Mouse (Mus musculus) hindbrain, embryonic 13.5 days (tissue): ENCODE results near the gene Ccdc81. TPM values are rescaled to one million over a fixed set of nuclear protein-coding genes. Genes with fewer than 3 reads are reported as not detected.

Experiments used
- ATAC-seq: fragments of 200-750 bp; cut with Nextera tagmentation; 2 replicates; pipeline ENCODE4 v1.8.0; 2017; ENCODE audit warnings: moderate TSS enrichment; ENCODE audit not compliant: low FRiP score
- H3K27ac ChIP-seq: fragments of 300-500 bp; sonication (generic); 2 replicates; pipeline ENCODE4 v1.5.1; 2015; ENCODE audit warnings: inconsistent platforms, mild to moderate bottlenecking, moderate library complexity
- H3K27me3 ChIP-seq: fragments of 300-500 bp; sonication (generic); 2 replicates; pipeline ENCODE4 v1.6.1; 2015; ENCODE audit warnings: mild to moderate bottlenecking, inconsistent platforms
- H3K36me3 ChIP-seq: fragments of 300-500 bp; sonication (generic); 2 replicates; pipeline ENCODE4 v1.6.1; 2015; ENCODE audit warnings: mild to moderate bottlenecking, inconsistent platforms
- H3K4me1 ChIP-seq: fragments of 300-500 bp; sonication (generic); replicated peaks from 2 replicates; pipeline ENCODE4 v1.6.1; 2015; ENCODE audit warnings: inconsistent platforms
- H3K4me2 ChIP-seq: fragments of 300-500 bp; sonication (generic); 2 replicates; pipeline ENCODE4 v1.6.1; 2015; ENCODE audit warnings: inconsistent platforms, mild to moderate bottlenecking, moderate library complexity
- H3K4me3 ChIP-seq: fragments of 300-500 bp; sonication (generic); 2 replicates; pipeline ENCODE4 v1.5.1; 2015; ENCODE audit warnings: mild to moderate bottlenecking, inconsistent platforms
- H3K9ac ChIP-seq: fragments of 300-500 bp; sonication (generic); 2 replicates; pipeline ENCODE4 v1.6.1; 2015; ENCODE audit warnings: mild to moderate bottlenecking, inconsistent platforms
- H3K9me3 ChIP-seq: fragments of 300-500 bp; sonication (generic); 2 replicates; pipeline ENCODE4 v1.6.1; 2016; ENCODE audit warnings: inconsistent platforms
- WGBS: fragments of 180-500 bp; shearing (Covaris S2); methylation state at CpG from one replicate; pipeline ENCODE4 v1.1.7; 2015; 5-methylcytosine and 5-hydroxymethylcytosine counted together
- polyA plus RNA-seq: library from polyadenylated mRNA; unstranded; fragments of >200 nt; fragmentation: Nextera tagmentation; extraction: Ambion mirVana; gene quantifications from 2 replicates; pipeline ENCODE4 v1.2.1, GENCODE M21; 2015

Ccdc81 gene
- polyA plus RNA-seq, 1 experiment from 2014 or later: 1.1 TPM

GRCm38 (mm10) chr7:89833521-89833920 is 69.9 kb downstream of the Ccdc81 start:
- Histone ChIP-seq H3K4me3 (no peak overlapping the region), H3K9ac (no peak overlapping the region), H3K36me3 (no peaks in the 10 kb centered on the region), H3K27me3 (no peaks in the 10 kb centered on the region), H3K27ac (no peak overlapping the region), H3K4me1 (no peaks in the 10 kb centered on the region; the same call in 1 of the 2 replicates), H3K4me2 (no peak overlapping the region), H3K9me3 (no peaks in the 10 kb centered on the region)
- WGBS: 93% methylated on average over 8 of the region's 8 CpGs
- no peak for ATAC-seq

GRCm38 (mm10) chr7:89829201-89829600 is 74.2 kb downstream of the Ccdc81 start:
- ATAC-seq: no peak; the same call in 1 of the 2 replicates
- Histone ChIP-seq H3K9ac (no peak overlapping the region), H3K27ac (no peak overlapping the region), H3K4me2 (no peak overlapping the region), H3K36me3 (no peaks in the 10 kb centered on the region), H3K27me3 (no peaks in the 10 kb centered on the region), H3K4me1 (no peaks in the 10 kb centered on the region), H3K9me3 (no peaks in the 10 kb centered on the region), H3K4me3 (no peak overlapping the region)
- WGBS: 64% methylated on average over 7 of the region's 7 CpGs

GRCm38 (mm10) chr7:89828436-89829065 is 74.9 kb downstream of the Ccdc81 start:
- WGBS: 72% methylated on average over 4 of the region's 4 CpGs
- Histone ChIP-seq H3K4me1 (no peaks in the 10 kb centered on the region), H3K4me2 (no peak overlapping the region), H3K27me3 (no peaks in the 10 kb centered on the region), H3K27ac (no peak overlapping the region), H3K36me3 (no peaks in the 10 kb centered on the region), H3K9me3 (no peaks in the 10 kb centered on the region), H3K4me3 (no peak overlapping the region), H3K9ac (no peak overlapping the region)
- no peak for ATAC-seq

Other genes with a start within 250 kb of the Ccdc81 start
- 139 and 142 TPM in 2 replicates for gene Hikeshi, start 37.6 kb upstream of the Ccdc81 start, polyA plus RNA-seq
- gene Eed, start 77.4 kb upstream of the Ccdc81 start, polyA plus RNA-seq: 34.6 and 35.5 TPM in 2 replicates
- 42.4 and 43.1 TPM in 2 replicates for gene Picalm, start 226.6 kb upstream of the Ccdc81 start, polyA plus RNA-seq